Mouse (Mus musculus) stomach, embryonic 14.5 days (tissue): ENCODE data around the gene Commd6. TPM values are rescaled to one million over a fixed set of nuclear protein-coding genes. Genes with fewer than 3 reads are reported as not detected.

ENCODE experiments used
- ATAC-seq: fragments of 200-750 bp; cut with Nextera tagmentation; 2 replicates; pipeline ENCODE4 v1.8.0; 2017; ENCODE audit warnings: low read depth, moderate TSS enrichment; ENCODE audit not compliant: insufficient number of reproducible peaks, insufficient read depth, low FRiP score
- H3K27ac ChIP-seq: fragments of 300-500 bp; sonication (generic); 2 replicates; pipeline ENCODE4 v1.5.1; 2014; ENCODE audit warnings: mild to moderate bottlenecking, low read length, moderate library complexity, mixed read lengths
- H3K27me3 ChIP-seq: fragments of 300-500 bp; sonication (generic); 2 replicates; pipeline ENCODE4 v1.6.1; 2014; ENCODE audit warnings: low read length, control low read depth, mixed read lengths; ENCODE audit not compliant: control insufficient read depth, insufficient read depth
- H3K36me3 ChIP-seq: fragments of 300-500 bp; sonication (generic); 2 replicates; pipeline ENCODE4 v1.6.1; 2014; ENCODE audit warnings: mild to moderate bottlenecking, control low read depth, low read length, moderate library complexity, mixed read lengths; ENCODE audit not compliant: control insufficient read depth, insufficient read depth
- H3K4me1 ChIP-seq: fragments of 300-500 bp; sonication (generic); 2 replicates; pipeline ENCODE4 v1.6.1; 2014; ENCODE audit warnings: low read length, control low read depth, mixed read lengths; ENCODE audit not compliant: control insufficient read depth, insufficient read depth
- H3K4me2 ChIP-seq: fragments of 300-500 bp; sonication (generic); replicated peaks from 2 replicates; pipeline ENCODE4 v1.6.1; 2014; ENCODE audit warnings: low read depth, low read length, control low read depth
- H3K4me3 ChIP-seq: fragments of 300-500 bp; sonication (generic); 2 replicates; pipeline ENCODE4 v1.5.1; 2014; ENCODE audit warnings: low read depth, low read length, control low read depth
- H3K9ac ChIP-seq: fragments of 300-500 bp; sonication (generic); replicated peaks from 2 replicates; pipeline ENCODE4 v1.6.1; 2014; ENCODE audit warnings: low read depth, mild to moderate bottlenecking, control low read depth, low read length, moderate library complexity, mixed read lengths
- H3K9me3 ChIP-seq: fragments of 300-500 bp; sonication (generic); 2 replicates; pipeline ENCODE4 v1.6.1; 2016; ENCODE audit warnings: low read depth, low read length, control low read depth; ENCODE audit not compliant: control insufficient read depth
- WGBS: fragments of 180-500 bp; shearing (Covaris S2); extraction: QIAGEN DNeasy Blood & Tissue Kit; methylation state at CpG from one replicate; pipeline ENCODE4 v1.1.7; 2014; 5-methylcytosine and 5-hydroxymethylcytosine counted together
- polyA plus RNA-seq: library from polyadenylated mRNA; unstranded; fragments of >200 nt; fragmentation: Nextera tagmentation; extraction: Ambion mirVana; gene quantifications from 2 replicates; pipeline ENCODE4 v1.2.1, GENCODE M21; 2014

The Commd6 gene
- polyA plus RNA-seq, 1 experiment from 2014 or later, result 109 TPM

DNA sequence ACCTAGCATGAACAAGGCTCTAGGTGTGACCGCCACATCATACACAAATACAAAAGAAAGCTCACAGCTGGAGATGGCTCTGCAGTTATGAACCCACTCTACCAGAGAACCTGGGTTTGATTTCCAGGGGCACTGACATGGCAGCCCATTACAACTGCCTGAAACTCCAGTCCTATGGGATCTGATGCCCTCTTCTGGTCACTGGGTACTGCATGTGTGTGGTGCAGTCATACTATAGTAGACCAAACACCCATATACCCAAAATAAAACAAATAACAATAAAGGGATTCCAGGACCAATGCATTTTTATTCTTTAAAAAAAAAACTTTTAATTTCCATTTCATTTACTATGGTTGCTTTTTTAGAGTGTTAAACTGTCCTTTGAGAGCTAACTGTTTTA lies 4.7 kb downstream of the Commd6 start:
- Histone ChIP-seq H3K27ac (no peak overlapping the region), H3K4me3 (no peak overlapping the region), H3K9ac (no peak overlapping the region), H3K4me2 (no peak overlapping the region), H3K4me1 (no peaks in the 10 kb centered on the region), H3K36me3 (peaks cover 13% of the 10 kb centered on the region), H3K9me3 (no peaks in the 10 kb centered on the region), H3K27me3 (no peaks in the 10 kb centered on the region)
- no peak for ATAC-seq
- 100% methylated on average over 1 of the region's 1 CpGs for WGBS

DNA sequence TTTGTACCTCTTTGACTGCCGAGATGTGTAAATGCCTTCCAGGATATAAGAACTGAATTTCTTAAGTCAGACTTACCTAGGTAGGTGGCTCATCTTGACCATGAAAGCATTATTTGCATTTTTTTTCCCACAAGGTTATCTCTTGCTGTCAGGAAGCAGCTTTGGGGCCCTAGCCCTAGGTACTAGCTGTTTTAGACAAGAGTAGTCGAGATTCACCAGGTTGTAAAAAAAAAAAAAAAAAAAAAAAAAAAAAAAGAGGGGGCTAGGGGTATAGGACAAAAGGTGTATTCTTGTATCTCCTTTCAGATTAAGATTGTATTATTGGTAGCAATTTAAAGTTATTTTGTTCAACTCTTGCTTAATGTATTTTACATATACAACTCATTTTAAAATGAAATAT lies 9.9 kb downstream of the Commd6 start:
- ATAC-seq, result no peak
- 89% methylated on average over 2 of the region's 2 CpGs for WGBS
- no peaks in the 10 kb centered on the region for H3K4me1 ChIP-seq
- no peaks in the 10 kb centered on the region for H3K9me3 ChIP-seq
- no peak overlapping the region for H3K27ac ChIP-seq
- no peak overlapping the region for H3K9ac ChIP-seq
- H3K4me3 ChIP-seq, result no peak overlapping the region
- H3K36me3 ChIP-seq, result peaks cover 13% of the 10 kb centered on the region
- H3K4me2 ChIP-seq, result no peak overlapping the region
- no peaks in the 10 kb centered on the region for H3K27me3 ChIP-seq

DNA sequence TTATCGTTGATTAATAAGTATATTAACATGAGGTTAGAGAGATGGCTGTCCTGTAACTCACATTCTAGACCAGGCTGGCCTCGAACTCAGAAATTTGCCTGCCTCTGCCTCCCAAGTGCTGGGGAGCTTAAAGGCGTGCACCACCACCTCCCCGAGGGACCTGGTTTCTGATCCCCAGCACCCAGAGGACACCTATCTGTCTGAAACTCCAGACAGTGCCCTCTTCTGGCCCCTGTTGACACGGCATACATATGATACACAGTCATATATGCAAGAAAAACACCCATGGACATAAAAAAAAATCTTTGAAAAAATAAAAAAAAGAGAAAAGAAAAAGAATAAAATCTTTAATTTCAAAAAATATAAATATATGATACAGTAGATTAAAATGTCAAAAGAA lies 22.8 kb downstream of the Commd6 start:
- WGBS, result 89% methylated on average over 5 of the region's 5 CpGs
- Histone ChIP-seq H3K4me1 (no peaks in the 10 kb centered on the region), H3K27me3 (no peaks in the 10 kb centered on the region), H3K4me3 (no peak overlapping the region), H3K4me2 (no peak overlapping the region), H3K9me3 (no peaks in the 10 kb centered on the region), H3K36me3 (no peaks in the 10 kb centered on the region), H3K9ac (no peak overlapping the region), H3K27ac (no peak overlapping the region)
- no peak for ATAC-seq

DNA sequence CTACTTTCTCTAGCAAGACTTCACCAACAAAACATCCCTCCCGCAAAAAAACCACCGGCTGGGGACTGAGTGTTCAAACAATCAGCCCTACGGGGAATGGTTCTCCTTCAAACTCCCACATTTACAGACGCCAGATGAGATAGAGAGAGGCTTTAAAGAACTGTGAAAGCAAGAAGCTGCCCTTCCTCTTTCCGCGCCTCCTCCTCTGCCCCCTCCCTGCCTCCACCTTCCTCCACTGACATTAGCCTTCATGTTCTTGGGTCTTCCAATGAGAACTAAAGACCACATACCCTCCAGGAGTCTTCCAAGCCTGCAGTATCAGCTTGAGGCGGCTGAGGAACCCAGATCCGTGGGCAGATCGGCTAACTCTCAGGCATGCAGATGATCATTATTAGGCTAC lies 24.3 kb downstream of the Commd6 start:
- ATAC-seq, result no peak
- H3K4me1 ChIP-seq, result no peaks in the 10 kb centered on the region
- no peak overlapping the region for H3K4me2 ChIP-seq
- no peaks in the 10 kb centered on the region for H3K9me3 ChIP-seq
- 60% methylated on average over 9 of the region's 9 CpGs for WGBS
- no peak overlapping the region for H3K27ac ChIP-seq
- no peak overlapping the region for H3K9ac ChIP-seq
- H3K27me3 ChIP-seq, result no peaks in the 10 kb centered on the region
- H3K4me3 ChIP-seq, result no peak overlapping the region
- no peaks in the 10 kb centered on the region for H3K36me3 ChIP-seq

DNA sequence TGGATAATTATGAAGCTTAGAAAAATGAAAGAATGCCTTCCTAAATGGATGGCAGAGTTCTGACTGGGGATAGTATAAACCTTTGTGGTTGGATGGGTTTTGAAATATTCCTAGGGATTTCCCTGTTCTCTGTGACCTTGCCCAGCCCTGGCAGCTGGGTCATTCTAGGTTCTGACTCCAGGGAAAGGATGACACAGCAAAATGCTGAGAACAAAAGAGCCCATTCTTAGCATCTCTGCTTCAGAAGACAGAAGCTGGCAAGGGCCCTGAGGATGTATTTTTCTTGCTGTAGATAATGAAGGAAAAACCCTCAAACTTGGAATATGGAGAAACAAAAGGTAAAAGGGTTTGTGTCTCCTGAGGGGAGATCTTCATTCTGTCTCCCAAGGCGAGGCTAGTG lies 27.3 kb downstream of the Commd6 start:
- Histone ChIP-seq H3K4me2 (no peak overlapping the region), H3K4me3 (no peak overlapping the region), H3K9me3 (no peaks in the 10 kb centered on the region), H3K27me3 (no peaks in the 10 kb centered on the region), H3K27ac (no peak overlapping the region), H3K4me1 (no peaks in the 10 kb centered on the region), H3K9ac (no peak overlapping the region), H3K36me3 (no peaks in the 10 kb centered on the region)
- ATAC-seq, result no peak
- 68% methylated on average over 1 of the region's 1 CpGs for WGBS

DNA sequence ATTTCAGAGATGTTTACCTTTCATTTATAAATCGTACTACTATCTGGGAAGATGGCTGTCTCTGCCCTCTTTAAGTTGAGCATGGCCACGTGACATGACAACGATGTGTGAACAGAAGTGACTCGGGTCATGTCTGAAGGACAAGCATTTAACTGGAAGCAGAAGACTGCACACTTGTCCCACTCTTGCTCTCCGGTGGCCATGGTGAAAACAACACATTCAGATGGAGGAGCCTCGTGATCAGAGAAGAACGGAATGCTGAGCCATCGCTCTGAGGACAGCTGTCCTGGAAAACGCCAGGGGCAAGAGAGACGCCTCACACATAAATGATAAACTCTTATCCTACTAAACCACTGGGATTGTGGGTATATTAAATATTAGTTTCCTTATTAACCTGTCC lies 29.8 kb downstream of the Commd6 start:
- no peaks in the 10 kb centered on the region for H3K9me3 ChIP-seq
- H3K27me3 ChIP-seq, result no peaks in the 10 kb centered on the region
- H3K4me2 ChIP-seq, result no peak overlapping the region
- no peak overlapping the region for H3K4me3 ChIP-seq
- 0 out of 2 replicates have a peak, but pooled peaks cover 3% of the 10 kb centered on the region for H3K4me1 ChIP-seq
- no peak overlapping the region for H3K27ac ChIP-seq
- no peak for ATAC-seq
- no peak overlapping the region for H3K9ac ChIP-seq
- H3K36me3 ChIP-seq, result no peaks in the 10 kb centered on the region
- WGBS, result 76% methylated on average over 10 of the region's 10 CpGs

DNA sequence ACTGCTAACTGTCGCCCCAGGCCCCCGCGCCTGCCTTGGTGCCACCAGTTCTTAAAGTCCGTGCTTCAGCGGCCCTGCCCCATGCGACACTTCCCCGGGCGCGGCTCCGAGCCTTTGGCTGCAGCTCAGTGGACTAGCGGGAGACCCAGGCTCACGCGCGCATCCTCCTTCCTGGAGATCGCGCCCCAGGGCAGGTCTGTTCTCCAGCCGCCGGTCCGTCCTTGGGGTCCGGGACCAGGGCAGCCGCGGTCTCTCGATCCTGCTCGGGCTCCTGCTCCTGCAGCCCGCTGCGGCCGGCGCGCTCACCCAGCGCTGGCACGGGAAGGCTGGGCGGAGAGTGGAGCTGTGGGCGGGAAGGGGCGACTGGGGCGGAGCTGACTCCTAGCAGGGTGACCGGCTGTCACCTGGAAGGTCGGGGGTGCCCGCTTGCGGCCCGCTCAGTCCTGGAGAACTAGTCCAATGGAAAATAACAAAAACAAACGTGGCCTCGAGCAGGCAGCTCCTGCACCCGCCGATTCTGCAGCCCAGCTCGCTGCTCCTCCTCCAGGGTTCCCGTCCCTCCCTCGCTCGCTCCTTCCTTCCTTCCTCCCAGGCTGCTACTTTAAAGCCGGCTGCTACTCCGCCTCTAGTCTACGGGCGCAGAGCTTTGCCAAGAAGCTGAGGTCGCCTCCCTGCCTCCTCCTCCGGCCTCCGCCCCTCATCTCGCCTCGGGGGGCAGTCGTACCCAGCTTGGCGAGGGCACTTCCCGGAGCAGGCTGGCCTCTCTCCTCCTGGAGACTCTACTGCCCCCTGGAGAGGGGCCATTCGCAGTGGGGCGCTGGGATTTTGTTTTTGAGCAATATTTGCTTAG lies 31.7 kb downstream of the Commd6 start, which contains the start of gene Tbc1d4:
TSS of gene Tbc1d4 (minus strand) at position 673 of the 850 bp plus-strand sequence.
- peak within 1 kb of the TSS; percentile 53; the same call in 1 of the 2 replicates for H3K27ac ChIP-seq
- WGBS, result under 1% methylated on average over 62 of the region's 62 CpGs
- H3K9me3 ChIP-seq, result no peaks in the 10 kb centered on the region
- no peaks in the 10 kb centered on the region for H3K36me3 ChIP-seq
- peak within 1 kb of the TSS; percentile 97 for H3K4me2 ChIP-seq
- peak within 1 kb of the TSS; percentile 44 for H3K9ac ChIP-seq
- 0 out of 2 replicates have a peak, but pooled peaks cover 3% of the 10 kb centered on the region for H3K4me1 ChIP-seq
- ATAC-seq, result peak; percentile 90
- no peaks in the 10 kb centered on the region for H3K27me3 ChIP-seq
- peak within 1 kb of the TSS; percentile 79 for H3K4me3 ChIP-seq

DNA sequence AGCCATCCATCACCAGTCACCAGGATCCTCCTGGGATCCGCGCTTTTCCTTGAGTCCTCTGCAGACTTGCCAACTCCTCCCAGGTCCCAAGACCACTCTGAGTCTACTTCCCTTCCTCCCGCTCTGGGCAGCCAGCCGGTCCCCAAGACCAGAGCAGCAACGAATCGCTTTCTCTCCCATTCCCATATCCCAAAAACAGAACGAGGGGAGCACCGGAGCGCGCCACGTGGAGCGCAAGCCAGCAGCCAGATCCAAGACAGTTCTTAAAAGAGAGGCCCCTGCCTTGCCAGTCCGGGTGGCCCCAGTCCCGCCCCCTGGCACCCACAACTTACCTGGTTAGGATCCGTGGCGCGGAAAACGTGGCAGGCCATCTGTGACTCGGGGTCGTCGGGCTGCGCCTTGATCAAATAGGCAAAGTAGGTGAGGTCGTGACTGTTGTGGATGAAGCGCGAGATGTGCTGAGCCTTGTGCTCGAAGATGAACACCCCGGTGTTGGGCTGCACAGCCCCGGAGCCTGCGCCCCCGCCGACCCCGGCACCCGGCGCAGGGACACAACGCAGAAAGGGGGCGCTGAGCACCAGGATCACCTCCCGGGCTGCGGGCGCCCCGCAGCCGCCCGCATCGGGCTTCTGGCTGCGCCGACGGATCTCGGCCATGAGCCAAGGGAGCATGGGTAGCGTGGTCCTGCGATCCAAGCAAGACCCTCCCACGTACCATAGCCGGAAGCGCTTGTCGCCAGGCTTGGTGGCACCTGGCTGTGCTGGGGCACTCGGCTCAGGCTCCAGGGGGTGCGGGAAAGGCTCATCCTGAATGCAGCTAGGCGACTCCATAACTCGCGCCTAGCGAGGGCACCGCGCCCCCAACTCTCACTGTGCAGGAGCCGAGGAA lies 32.6 kb downstream of the Commd6 start:
- H3K27ac ChIP-seq, result no peak overlapping the region; the same call in 1 of the 2 replicates
- H3K4me1 ChIP-seq, result 0 out of 2 replicates have a peak, but pooled peaks cover 3% of the 10 kb centered on the region
- peak; percentile 62 for ATAC-seq
- peak overlapping the region; percentile 44 for H3K9ac ChIP-seq
- no peaks in the 10 kb centered on the region for H3K9me3 ChIP-seq
- under 1% methylated on average over 62 of the region's 62 CpGs for WGBS
- H3K36me3 ChIP-seq, result no peaks in the 10 kb centered on the region
- H3K4me3 ChIP-seq, result peak overlapping the region; percentile 79
- H3K27me3 ChIP-seq, result no peaks in the 10 kb centered on the region
- H3K4me2 ChIP-seq, result peak overlapping the region; percentile 97
